Mouse (Mus musculus): ENCODE data around the gene Thada. TPM values are rescaled to one million over a fixed set of nuclear protein-coding genes. Genes with fewer than 3 reads are reported as not detected.

The Thada gene
- polyA plus RNA-seq, 1 experiment from 2014 or later, result 8.1 TPM

GRCm38 (mm10) chr17:84359810-84360209 is 106.2 kb downstream of the Thada start:
- Histone ChIP-seq H3K27ac (replicated peaks in 1 of 2; ENCODE audit: control insufficient read depth in 1 of 2, insufficient read depth in 1 of 2, low read depth in 2 of 2, low read length in 2 of 2) (no peak overlapping the region), H3K4me2 (ENCODE audit: low read length) (no peak overlapping the region), H3K9ac (ENCODE audit: low read length) (no peak overlapping the region), H3K4me1 (ENCODE audit: control insufficient read depth in 2 of 2, insufficient read depth in 2 of 2, low read length in 2 of 2) (peaks cover 4 to 15% of the 10 kb centered on the region in 2 experiments; a peak in 2 of 4 replicates), H3K4me3 (ENCODE audit: control insufficient read depth in 1 of 2, insufficient read depth in 1 of 2, low read depth in 1 of 2, low read length in 2 of 2) (no peak overlapping the region), H3K27me3 (ENCODE audit: control insufficient read depth, insufficient read depth, low read length) (no peaks in the 10 kb centered on the region), H3K36me3 (ENCODE audit: control insufficient read depth, insufficient read depth, low read length) (peaks cover 9% of the 10 kb centered on the region; the same call in 1 of the 2 replicates), H3K9me3 (ENCODE audit: control insufficient read depth, low read length) (no peaks in the 10 kb centered on the region)
- ATAC-seq (ENCODE audit: insufficient number of reproducible peaks, insufficient read depth, low FRiP score, low read depth), result no peak
- WGBS, result 90% methylated on average over 7 of the region's 7 CpGs

GRCm38 (mm10) chr17:84358951-84359644 is 106.9 kb downstream of the Thada start:
- Histone ChIP-seq H3K4me3 (ENCODE audit: control insufficient read depth in 1 of 2, insufficient read depth in 1 of 2, low read depth in 1 of 2, low read length in 2 of 2) (no peak overlapping the region), H3K4me2 (ENCODE audit: low read length) (no peak overlapping the region), H3K27me3 (ENCODE audit: control insufficient read depth, insufficient read depth, low read length) (no peaks in the 10 kb centered on the region), H3K4me1 (ENCODE audit: control insufficient read depth in 2 of 2, insufficient read depth in 2 of 2, low read length in 2 of 2) (peaks cover 4 to 12% of the 10 kb centered on the region in 2 experiments; a peak in 2 of 4 replicates), H3K9ac (ENCODE audit: low read length) (no peak overlapping the region), H3K27ac (replicated peaks in 1 of 2; ENCODE audit: control insufficient read depth in 1 of 2, insufficient read depth in 1 of 2, low read depth in 2 of 2, low read length in 2 of 2) (no peak overlapping the region), H3K9me3 (ENCODE audit: control insufficient read depth, low read length) (no peaks in the 10 kb centered on the region), H3K36me3 (ENCODE audit: control insufficient read depth, insufficient read depth, low read length) (peaks cover 9% of the 10 kb centered on the region; the same call in 1 of the 2 replicates)
- WGBS, result 93% methylated on average over 10 of the region's 10 CpGs
- no peak for ATAC-seq (ENCODE audit: insufficient number of reproducible peaks, insufficient read depth, low FRiP score, low read depth)

DNA sequence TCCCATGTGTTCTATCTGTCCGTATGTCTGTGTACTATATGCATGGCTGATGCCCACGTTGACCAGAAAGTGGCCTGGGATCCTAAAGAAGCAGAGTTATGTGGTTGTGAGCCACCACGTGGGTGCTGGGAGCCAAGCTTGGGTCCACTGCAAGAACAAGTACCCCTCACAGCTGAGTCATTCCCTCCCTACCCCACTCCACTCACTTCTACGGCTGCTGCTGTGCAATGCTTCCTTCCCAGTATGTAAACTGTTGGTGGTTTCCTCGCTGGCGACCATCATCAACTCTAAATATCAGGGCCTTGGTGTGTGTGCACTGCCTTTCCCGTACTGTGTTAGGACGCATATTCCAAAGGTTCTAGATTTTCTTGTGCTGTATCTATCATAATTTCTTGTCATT is 108.2 kb downstream of the Thada start:
- WGBS, result 94% methylated on average over 8 of the region's 8 CpGs
- no peak for ATAC-seq (ENCODE audit: insufficient number of reproducible peaks, insufficient read depth, low FRiP score, low read depth)

GRCm38 (mm10) chr17:84356056-84356887 is 109.7 kb downstream of the Thada start:
- Histone ChIP-seq H3K27ac (replicated peaks in 1 of 2; ENCODE audit: control insufficient read depth in 1 of 2, insufficient read depth in 1 of 2, low read depth in 2 of 2, low read length in 2 of 2) (no peak overlapping the region), H3K27me3 (ENCODE audit: control insufficient read depth, insufficient read depth, low read length) (no peaks in the 10 kb centered on the region), H3K4me1 (ENCODE audit: control insufficient read depth in 2 of 2, insufficient read depth in 2 of 2, low read length in 2 of 2) (0 out of 4 replicates have a peak, but pooled peaks cover 0 to 3% of the 10 kb centered on the region in 2 experiments), H3K9me3 (ENCODE audit: control insufficient read depth, low read length) (no peaks in the 10 kb centered on the region), H3K36me3 (ENCODE audit: control insufficient read depth, insufficient read depth, low read length) (peaks cover 9% of the 10 kb centered on the region; the same call in 1 of the 2 replicates), H3K9ac (ENCODE audit: low read length) (no peak overlapping the region), H3K4me2 (ENCODE audit: low read length) (no peak overlapping the region), H3K4me3 (ENCODE audit: control insufficient read depth in 1 of 2, insufficient read depth in 1 of 2, low read depth in 1 of 2, low read length in 2 of 2) (no peak overlapping the region)
- no peak for ATAC-seq (ENCODE audit: insufficient number of reproducible peaks, insufficient read depth, low FRiP score, low read depth)
- 85% methylated on average over 8 of the region's 8 CpGs for WGBS

More for the DNA sequence above, 108.2 kb downstream of the Thada start:
- no peak overlapping the region for H3K4me2 ChIP-seq (ENCODE audit: low read length)
- no peaks in the 10 kb centered on the region for H3K9me3 ChIP-seq (ENCODE audit: control insufficient read depth, low read length)
- no peak overlapping the region for H3K9ac ChIP-seq (ENCODE audit: low read length)
- H3K4me3 ChIP-seq (ENCODE audit: control insufficient read depth in 1 of 2, insufficient read depth in 1 of 2, low read depth in 1 of 2, low read length in 2 of 2), result no peak overlapping the region
- no peak overlapping the region for H3K27ac ChIP-seq (replicated peaks in 1 of 2; ENCODE audit: control insufficient read depth in 1 of 2, insufficient read depth in 1 of 2, low read depth in 2 of 2, low read length in 2 of 2)
- H3K4me1 ChIP-seq (ENCODE audit: control insufficient read depth in 2 of 2, insufficient read depth in 2 of 2, low read length in 2 of 2), result 0 out of 4 replicates have a peak, but pooled peaks cover 0 to 3% of the 10 kb centered on the region in 2 experiments
- H3K36me3 ChIP-seq (ENCODE audit: control insufficient read depth, insufficient read depth, low read length), result peaks cover 9% of the 10 kb centered on the region; the same call in 1 of the 2 replicates
- no peaks in the 10 kb centered on the region for H3K27me3 ChIP-seq (ENCODE audit: control insufficient read depth, insufficient read depth, low read length)

DNA sequence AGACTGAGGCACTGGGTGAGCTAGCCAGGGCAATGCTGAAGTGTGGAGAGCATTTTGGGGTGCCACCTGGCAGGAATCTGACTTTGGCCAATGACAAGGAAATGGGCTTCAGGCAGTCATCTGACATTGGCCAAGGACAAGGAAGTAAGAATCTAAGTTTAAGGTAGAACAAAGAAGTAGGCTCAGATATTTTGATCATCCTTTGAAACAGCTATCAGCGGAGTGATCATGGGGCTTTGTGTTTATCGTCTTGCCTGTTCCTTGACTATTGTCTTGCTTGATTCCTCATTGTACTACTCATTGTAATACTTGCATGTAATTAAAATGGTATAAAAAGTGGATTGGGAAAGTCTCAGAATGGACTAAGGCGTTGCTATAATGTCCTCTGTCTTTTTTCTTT is 111.0 kb downstream of the Thada start:
- H3K4me2 ChIP-seq (ENCODE audit: low read length), result no peak overlapping the region
- no peak for ATAC-seq (ENCODE audit: insufficient number of reproducible peaks, insufficient read depth, low FRiP score, low read depth)
- H3K4me1 ChIP-seq (ENCODE audit: control insufficient read depth in 2 of 2, insufficient read depth in 2 of 2, low read length in 2 of 2), result 0 out of 4 replicates have a peak, but pooled peaks cover 0 to 3% of the 10 kb centered on the region in 2 experiments
- H3K36me3 ChIP-seq (ENCODE audit: control insufficient read depth, insufficient read depth, low read length), result peaks cover 9% of the 10 kb centered on the region; the same call in 1 of the 2 replicates
- H3K9me3 ChIP-seq (ENCODE audit: control insufficient read depth, low read length), result no peaks in the 10 kb centered on the region
- H3K27ac ChIP-seq (replicated peaks in 1 of 2; ENCODE audit: control insufficient read depth in 1 of 2, insufficient read depth in 1 of 2, low read depth in 2 of 2, low read length in 2 of 2), result no peak overlapping the region
- 92% methylated on average over 3 of the region's 3 CpGs for WGBS
- no peak overlapping the region for H3K4me3 ChIP-seq (ENCODE audit: control insufficient read depth in 1 of 2, insufficient read depth in 1 of 2, low read depth in 1 of 2, low read length in 2 of 2)
- no peak overlapping the region for H3K9ac ChIP-seq (ENCODE audit: low read length)
- H3K27me3 ChIP-seq (ENCODE audit: control insufficient read depth, insufficient read depth, low read length), result no peaks in the 10 kb centered on the region

GRCm38 (mm10) chr17:84353902-84354311 is 112.1 kb downstream of the Thada start:
- Histone ChIP-seq H3K4me2 (ENCODE audit: low read length) (no peak overlapping the region), H3K36me3 (ENCODE audit: control insufficient read depth, insufficient read depth, low read length) (peaks cover 8% of the 10 kb centered on the region; the same call in 1 of the 2 replicates), H3K27ac (replicated peaks in 1 of 2; ENCODE audit: control insufficient read depth in 1 of 2, insufficient read depth in 1 of 2, low read depth in 2 of 2, low read length in 2 of 2) (no peak overlapping the region), H3K4me1 (ENCODE audit: control insufficient read depth in 2 of 2, insufficient read depth in 2 of 2, low read length in 2 of 2) (0 out of 4 replicates have a peak, but pooled peaks cover 0 to 3% of the 10 kb centered on the region in 2 experiments), H3K9me3 (ENCODE audit: control insufficient read depth, low read length) (no peaks in the 10 kb centered on the region), H3K9ac (ENCODE audit: low read length) (no peak overlapping the region), H3K4me3 (ENCODE audit: control insufficient read depth in 1 of 2, insufficient read depth in 1 of 2, low read depth in 1 of 2, low read length in 2 of 2) (no peak overlapping the region), H3K27me3 (ENCODE audit: control insufficient read depth, insufficient read depth, low read length) (no peaks in the 10 kb centered on the region)
- WGBS, result 84% methylated on average over 5 of the region's 5 CpGs
- ATAC-seq (ENCODE audit: insufficient number of reproducible peaks, insufficient read depth, low FRiP score, low read depth), result no peak

GRCm38 (mm10) chr17:84353224-84353901 is 112.6 kb downstream of the Thada start:
- no peaks in the 10 kb centered on the region for H3K9me3 ChIP-seq (ENCODE audit: control insufficient read depth, low read length)
- 91% methylated on average over 3 of the region's 3 CpGs for WGBS
- H3K4me1 ChIP-seq (ENCODE audit: control insufficient read depth in 2 of 2, insufficient read depth in 2 of 2, low read length in 2 of 2), result 0 out of 4 replicates have a peak, but pooled peaks cover 0 to 3% of the 10 kb centered on the region in 2 experiments
- H3K9ac ChIP-seq (ENCODE audit: low read length), result no peak overlapping the region
- no peak for ATAC-seq (ENCODE audit: insufficient number of reproducible peaks, insufficient read depth, low FRiP score, low read depth)
- no peaks in the 10 kb centered on the region for H3K27me3 ChIP-seq (ENCODE audit: control insufficient read depth, insufficient read depth, low read length)
- H3K4me2 ChIP-seq (ENCODE audit: low read length), result no peak overlapping the region
- no peak overlapping the region for H3K27ac ChIP-seq (replicated peaks in 1 of 2; ENCODE audit: control insufficient read depth in 1 of 2, insufficient read depth in 1 of 2, low read depth in 2 of 2, low read length in 2 of 2)
- H3K4me3 ChIP-seq (ENCODE audit: control insufficient read depth in 1 of 2, insufficient read depth in 1 of 2, low read depth in 1 of 2, low read length in 2 of 2), result no peak overlapping the region
- H3K36me3 ChIP-seq (ENCODE audit: control insufficient read depth, insufficient read depth, low read length), result peaks cover 7% of the 10 kb centered on the region; the same call in 1 of the 2 replicates

Data from heart, embryonic 14.5 days (tissue).